Mouse (Mus musculus) cerebellum, postnatal 36 days (tissue): Measurements from ENCODE around the gene 3110040N11Rik.
A peak's percentile ranks its signal among the peaks of the same experiment; 100 is the strongest.
"Not testable (repeated sequence)": the region's sequence is repeated elsewhere in the genome, so short reads cannot be mapped to it uniquely, and the experiment has no call there.

Source experiments
- DNase-seq, 2 experiments: peaks; one replicate each; pipeline ENCODE4 v3.0.0; 2021 to 2022; ENCODE audit warnings: mixed read lengths in 2 of 2

3110040N11Rik gene

GRCm38 (mm10) chr7:81789095-81789757, at the start of gene 3110040N11Rik:
3110040N11Rik (minus strand) TSS chr7:81789478.
- DNase-seq, result peak; percentile 87

GRCm38 (mm10) chr7:81837771-81838170, 48.5 kb upstream of the 3110040N11Rik start:
- not testable (repeated sequence) for DNase-seq

- DNase-seq, result no peak
Observed at GRCm38 (mm10) chr7:81835430-81835829, 46.2 kb upstream of the 3110040N11Rik start.

- no peak for DNase-seq
Observed at GRCm38 (mm10) chr7:81834847-81835246, 45.6 kb upstream of the 3110040N11Rik start.

- peak in 1 of 2 experiments; percentile 62 for DNase-seq
Observed at GRCm38 (mm10) chr7:81829379-81829894, 40.2 kb upstream of the 3110040N11Rik start, which contains the start of gene Btbd1. Btbd1 (minus strand) TSS chr7:81829431.

DNA sequence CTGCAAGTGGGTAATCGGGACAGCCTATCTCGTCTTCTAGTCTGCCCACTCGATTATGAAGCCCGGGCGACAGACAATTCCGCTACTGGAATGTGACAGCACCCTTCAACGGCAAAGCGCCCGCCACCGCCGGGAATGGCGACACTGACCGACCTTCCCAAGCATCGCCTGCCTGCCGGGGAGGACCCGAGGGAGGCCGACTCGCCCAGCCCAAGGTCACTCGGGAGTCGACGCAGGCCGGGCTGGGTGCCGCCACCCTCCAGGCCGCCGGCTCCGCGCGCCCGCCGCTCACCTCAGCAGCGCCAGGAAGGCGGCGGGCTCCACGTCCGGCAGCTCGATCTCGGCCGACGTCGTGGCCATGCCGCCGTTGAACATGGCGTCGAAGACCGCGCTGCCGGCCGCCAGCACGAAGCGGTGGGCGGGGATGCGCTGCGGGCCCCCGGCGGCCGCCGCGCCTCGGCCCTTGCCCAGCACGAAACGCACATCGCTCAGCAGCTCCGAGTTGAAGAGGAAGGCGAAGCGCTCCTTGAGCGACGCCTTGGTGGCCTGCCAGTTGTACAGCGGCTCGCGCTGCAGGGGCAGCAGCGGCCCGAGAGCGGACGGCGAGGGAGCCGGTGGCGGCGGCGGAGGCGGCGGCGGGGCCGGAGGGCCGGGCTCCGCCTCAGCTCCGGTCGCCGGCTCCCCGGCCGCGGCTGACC, 39.6 kb upstream of the 3110040N11Rik start:
- DNase-seq, result peak; percentile 34 to 49

GRCm38 (mm10) chr7:81827806-81828667, 38.8 kb upstream of the 3110040N11Rik start:
- no peak for DNase-seq

DNA sequence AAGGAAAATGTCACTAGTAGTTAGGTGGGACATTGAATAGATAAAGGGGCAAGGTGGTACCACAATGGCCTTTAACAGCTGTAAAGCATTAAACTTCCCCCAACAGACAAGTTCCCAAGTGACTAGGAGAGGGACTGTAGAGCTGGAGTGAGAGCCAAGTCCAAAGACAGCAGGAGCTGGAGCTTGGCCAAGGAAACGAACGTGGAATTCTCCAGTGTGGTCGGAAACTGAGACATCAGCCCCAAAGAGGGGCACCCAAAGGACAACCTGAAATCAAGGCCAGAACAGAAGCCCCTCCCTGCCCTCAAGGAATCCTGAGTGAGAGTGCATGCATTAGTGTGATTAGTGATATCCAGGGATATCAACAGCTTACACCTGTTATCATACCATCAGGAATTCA, 36.1 kb upstream of the 3110040N11Rik start:
- no peak for DNase-seq

- no peak for DNase-seq
Observed at GRCm38 (mm10) chr7:81824906-81825305, 35.6 kb upstream of the 3110040N11Rik start.

- no peak for DNase-seq
Observed at GRCm38 (mm10) chr7:81806067-81806466, 16.8 kb upstream of the 3110040N11Rik start.

GRCm38 (mm10) chr7:81788536-81788935, 742 bp downstream of the 3110040N11Rik start:
- DNase-seq, result peak; percentile 15 to 21

- DNase-seq, result peak in 1 of 2 experiments; percentile 14
Observed at GRCm38 (mm10) chr7:81777667-81778218, 11.5 kb downstream of the 3110040N11Rik start.

DNA sequence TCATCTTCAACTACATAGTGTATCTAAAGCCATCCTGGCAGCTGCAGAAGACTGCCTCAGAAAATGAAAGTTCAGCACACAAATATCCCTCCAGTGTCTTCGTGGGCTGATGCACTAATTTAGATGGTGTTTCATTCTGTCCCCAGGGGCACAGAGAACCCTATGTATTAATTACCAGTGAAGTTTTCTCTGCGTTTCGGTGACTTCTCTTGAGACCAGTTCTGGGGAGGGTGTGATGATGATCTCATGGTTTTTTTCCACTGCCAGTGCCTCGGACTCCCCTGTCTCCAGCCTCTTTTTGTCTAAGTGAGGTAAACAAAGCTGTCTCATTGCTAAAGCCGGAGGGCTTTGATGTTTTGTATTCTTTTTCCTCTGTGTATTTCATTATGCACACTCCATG, 14.0 kb downstream of the 3110040N11Rik start:
- no peak for DNase-seq

DNA sequence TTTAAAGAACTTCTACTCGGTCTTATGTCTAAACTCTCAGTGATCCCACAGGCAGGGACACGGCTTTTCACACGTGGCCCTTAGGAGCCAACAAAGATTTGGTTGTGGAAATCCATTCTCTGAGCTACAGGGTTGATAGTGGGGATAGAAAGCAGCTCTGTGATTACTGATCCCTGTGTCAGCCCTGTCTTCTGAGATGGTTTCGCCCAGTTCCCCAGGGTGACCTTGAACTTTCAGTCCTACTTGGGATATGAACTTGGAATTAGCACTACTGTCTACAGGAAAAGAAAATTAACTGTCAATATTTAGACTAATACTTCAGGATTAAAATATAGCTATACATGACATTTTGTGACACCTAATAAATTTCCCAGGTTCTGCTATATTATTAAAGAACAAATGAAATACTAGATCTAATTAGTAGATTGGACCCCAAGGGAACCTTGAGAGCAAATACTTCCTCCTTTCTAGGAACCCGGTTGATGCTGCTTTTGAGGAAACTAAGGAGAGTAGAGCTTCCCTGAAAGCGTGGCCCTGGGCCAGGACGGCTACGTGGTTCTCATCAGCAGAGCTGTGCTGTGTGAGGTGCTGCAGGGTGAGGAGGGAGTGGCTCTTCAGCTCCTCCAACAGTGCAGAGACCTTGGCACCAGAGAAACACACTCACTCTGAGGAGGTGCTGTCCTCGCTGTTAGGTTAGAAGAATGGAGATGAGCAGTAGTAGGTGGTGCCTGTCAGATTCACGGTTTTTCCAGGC, 16.3 kb downstream of the 3110040N11Rik start:
- no peak for DNase-seq

DNA sequence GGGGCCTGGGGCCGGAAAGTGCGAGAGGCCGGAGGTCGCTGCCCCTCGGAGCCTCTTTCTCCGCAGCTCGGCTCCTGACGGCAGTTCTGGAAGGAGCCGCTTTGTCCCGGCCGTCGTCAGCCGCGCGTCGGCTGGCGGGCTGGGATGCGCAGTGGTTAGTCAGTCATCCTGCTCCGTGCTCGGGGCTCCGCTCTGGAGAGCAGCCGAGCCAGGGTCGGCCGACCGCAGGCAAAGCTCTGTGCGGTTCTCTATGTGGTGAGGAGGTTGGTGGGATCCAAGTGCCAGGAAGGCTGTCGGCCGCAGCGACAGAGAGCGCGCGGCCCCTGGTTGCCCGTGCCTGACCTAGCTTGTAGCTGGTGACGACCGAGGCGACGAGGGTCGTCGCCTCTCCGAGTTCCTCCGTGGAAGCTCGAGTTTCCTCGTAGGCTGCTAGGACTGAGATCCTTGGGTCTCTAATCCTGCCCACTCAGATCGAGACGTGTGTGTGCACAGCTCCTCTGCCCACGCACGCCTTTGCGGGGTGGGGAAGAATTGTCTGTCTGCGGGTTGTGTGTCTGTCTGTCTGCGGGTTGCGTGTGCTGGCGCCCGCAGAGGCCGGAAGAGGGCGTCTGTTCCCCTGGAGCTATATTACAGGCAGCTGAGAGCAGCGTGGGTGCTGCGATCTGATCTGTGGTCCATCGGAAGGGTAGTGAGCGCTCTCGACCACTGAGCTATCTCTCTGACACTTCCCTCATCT, 26.0 kb downstream of the 3110040N11Rik start:
- DNase-seq, result peak; percentile 13 to 20

DNA sequence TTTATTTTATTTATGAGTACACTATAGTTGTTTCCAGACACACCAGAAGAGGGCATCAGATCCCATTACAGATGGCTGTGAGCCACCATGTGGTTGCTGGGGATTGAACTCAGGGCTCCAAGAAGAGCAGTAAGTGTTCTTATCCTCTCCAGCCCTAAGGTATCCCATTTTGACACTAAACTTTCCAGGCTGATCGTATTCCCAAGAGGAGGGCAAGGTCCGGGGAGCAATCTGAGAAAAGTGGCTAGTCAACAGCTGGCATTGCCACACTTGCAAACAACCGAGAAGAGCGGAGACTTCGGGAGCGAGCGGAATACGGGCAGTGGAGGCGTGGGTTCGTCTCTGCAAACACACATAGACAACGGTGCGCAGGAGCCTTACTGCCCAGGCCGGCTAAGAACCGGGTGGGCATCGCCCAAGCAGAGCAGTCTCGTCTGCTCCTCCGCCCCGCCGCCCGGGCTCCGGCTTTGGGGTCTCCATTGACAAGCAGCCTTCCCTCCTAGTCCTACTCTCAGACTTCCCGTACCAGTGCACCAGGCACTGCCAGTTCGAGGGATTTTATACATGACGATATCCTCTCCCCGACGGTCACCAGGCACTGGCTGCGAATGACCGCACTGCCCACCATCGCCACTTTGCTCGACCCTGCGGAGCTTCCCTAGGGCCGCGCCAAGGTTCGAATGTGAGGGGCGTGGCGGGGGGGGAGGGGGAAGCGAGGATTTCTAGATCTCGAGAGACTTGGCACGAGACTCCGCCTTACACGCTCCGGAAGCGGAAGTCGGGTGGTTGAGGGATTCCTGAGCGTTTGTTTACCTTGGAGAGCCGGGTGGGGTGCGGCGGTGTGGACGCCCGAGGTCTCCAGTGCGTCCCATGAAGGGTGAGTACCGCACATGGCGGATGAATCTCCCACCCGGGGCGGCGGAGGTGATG, 26.8 kb downstream of the 3110040N11Rik start, which contains the start of gene Ramac:
Gene Ramac (plus strand): TSS at position 746 of the 930 bp plus-strand sequence.
- peak; percentile 80 to 84 for DNase-seq

DNA sequence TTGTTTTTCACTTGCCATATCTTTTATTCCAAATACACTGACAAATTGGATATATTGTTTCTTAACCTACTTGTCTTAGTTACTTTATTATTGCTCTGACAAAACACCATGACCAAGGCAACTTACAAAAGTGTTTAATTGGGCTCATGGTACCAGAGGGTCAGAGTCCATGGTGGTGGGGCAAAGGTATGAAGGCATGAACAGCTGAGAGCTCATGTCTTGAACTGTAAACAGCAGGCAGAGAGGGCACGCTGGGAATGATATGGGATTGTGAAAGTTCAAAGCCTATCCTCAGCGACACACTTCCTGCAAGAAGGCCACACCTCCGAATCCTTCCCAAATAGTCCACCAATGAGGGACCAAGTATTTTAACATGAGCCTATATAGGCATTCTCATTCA, 41.3 kb downstream of the 3110040N11Rik start:
- DNase-seq, result no peak

- DNase-seq, result peak; percentile 21 to 25
Observed at GRCm38 (mm10) chr7:81744145-81744544, 45.1 kb downstream of the 3110040N11Rik start.

GRCm38 (mm10) chr7:81740010-81740409, 49.3 kb downstream of the 3110040N11Rik start:
- no peak for DNase-seq
